Mouse (Mus musculus): ENCODE measurements around the gene Gimap1.

Gene Gimap1

DNA sequence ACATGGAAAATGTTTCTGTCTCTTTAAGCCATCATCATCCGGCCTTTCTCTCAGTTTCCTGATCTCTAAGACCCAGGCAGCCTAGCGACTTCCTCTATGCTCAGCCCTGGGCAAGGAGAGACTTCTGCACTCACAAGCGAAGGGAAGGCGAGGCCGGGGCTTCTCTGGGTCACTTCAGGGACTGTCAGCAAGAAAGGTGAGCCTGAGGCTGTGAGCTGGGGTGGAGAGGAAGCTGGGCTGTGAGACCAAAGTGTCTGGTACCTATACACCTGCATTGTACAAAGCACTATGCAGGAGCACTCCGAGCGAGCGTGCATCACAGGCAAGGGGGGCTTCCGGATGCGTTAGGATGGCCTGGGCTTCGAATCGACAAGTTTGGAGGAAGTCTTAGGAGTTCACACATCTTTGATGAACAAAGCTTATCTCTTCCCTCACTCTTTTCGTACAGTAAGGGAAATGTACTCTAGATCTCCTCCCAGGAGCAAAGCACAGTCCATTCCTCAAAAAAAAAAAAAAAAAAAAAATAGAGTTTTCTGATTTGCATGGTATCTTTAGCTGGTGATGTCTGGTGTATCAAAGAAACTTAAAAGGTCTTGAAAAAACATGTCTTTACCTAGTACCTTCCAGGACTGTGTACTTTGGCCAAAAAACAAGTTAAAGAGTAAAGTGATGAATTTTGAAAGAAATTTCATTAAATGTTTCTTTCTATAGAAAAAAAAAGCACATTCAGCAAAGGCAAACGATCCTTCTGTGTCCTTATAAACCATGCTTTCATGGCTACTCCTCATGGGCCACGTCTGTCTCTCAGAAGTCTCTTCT, at the start of gene Gimap1:
Gene Gimap1 (plus strand): TSS at position 94 of the 819 bp plus-strand sequence.
- no peak for DNase-seq (ENCODE audit: low spot score)

DNA sequence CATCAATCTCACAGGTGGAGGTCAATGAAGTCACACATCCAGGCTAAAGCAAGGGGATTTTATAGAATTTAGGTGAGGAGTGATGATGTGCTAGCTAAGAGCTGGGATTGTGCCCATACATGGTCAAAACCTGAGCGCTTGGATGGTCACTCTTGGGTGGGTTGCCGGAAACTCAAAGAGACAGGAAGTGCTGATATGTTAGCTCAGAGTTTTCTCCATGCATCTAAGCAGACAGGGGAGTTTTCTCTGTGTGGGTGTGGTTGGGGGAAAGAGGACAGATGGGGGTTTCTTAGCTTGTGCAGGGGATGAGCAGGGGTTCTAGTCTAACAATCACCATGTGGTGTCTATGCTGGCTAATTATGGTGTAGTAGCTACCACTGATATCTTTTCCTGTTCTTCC, 49.5 kb upstream of the Gimap1 start:
- no peak for DNase-seq (ENCODE audit: low spot score)

DNA sequence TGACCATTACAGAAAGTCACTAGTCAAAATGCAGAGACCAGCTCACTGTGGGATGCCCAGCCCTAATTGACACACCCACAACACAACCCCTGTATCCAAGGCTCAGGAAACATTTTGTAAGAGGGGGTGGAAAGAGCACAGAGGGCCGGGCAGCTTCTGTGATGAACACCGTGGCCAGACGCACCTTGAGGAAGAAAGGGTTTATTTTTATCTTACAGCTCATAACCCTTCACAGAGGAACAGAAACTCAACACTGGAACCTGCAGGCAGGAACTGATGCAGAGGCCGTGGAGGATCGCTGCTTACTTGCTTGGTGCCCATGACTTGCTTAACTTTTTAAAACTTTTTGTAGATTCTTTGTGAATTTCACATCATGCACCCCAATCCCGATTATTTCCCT, 45.9 kb upstream of the Gimap1 start:
- DNase-seq (ENCODE audit: low spot score), result no peak

DNA sequence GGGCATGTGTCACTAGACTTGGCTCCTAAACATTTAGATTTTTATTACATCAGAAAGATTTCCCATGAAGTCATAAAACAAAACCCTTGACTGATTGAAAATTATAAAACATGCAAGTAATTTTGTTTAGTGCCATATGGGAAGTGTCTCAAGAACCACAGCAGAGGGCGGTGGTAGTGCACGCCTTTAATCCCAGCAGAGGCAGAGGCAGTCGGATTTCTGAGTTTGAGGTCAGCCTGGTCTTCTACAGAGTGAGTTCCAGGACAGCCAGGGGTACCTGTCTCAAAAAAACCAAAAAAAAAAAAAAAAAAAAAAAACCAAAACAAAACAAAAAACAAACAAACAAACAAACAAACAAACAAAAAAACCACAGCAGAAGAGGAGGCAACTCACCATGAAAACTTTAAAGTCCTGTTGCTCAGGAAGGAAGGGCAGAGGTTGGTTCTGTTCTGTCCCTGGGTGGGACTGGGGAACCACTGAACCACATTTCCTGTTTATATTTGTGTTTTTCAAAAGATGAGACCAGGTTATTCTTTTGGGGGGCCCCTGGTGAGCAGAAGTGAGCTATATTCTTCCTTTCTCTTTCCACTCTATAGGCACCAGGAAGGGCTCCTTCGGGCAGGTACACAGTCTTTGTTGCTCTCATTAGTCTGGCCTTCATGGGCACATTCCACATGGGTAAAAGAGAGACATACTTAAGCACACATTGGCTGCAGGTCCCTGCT, 41.9 kb upstream of the Gimap1 start:
- DNase-seq (ENCODE audit: low spot score), result no peak

DNA sequence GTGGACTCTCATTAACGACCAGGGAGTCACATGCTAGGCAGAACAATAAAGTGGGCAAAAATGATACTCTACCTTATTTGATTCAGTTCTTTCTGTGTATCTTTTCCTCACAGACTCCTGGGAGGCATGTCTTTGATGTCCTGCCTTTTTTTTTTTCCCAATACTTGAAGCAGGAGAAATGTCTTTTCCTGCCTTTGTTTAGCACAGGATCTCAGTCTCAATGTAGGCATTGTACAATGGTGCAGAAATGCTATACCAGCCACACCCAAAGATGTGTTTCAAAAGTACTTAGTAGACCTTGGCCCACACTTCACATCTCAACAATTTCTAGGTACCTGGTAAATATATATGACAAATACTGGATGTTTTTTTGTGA, 41.3 kb upstream of the Gimap1 start:
- DNase-seq (ENCODE audit: low spot score), result no peak

DNA sequence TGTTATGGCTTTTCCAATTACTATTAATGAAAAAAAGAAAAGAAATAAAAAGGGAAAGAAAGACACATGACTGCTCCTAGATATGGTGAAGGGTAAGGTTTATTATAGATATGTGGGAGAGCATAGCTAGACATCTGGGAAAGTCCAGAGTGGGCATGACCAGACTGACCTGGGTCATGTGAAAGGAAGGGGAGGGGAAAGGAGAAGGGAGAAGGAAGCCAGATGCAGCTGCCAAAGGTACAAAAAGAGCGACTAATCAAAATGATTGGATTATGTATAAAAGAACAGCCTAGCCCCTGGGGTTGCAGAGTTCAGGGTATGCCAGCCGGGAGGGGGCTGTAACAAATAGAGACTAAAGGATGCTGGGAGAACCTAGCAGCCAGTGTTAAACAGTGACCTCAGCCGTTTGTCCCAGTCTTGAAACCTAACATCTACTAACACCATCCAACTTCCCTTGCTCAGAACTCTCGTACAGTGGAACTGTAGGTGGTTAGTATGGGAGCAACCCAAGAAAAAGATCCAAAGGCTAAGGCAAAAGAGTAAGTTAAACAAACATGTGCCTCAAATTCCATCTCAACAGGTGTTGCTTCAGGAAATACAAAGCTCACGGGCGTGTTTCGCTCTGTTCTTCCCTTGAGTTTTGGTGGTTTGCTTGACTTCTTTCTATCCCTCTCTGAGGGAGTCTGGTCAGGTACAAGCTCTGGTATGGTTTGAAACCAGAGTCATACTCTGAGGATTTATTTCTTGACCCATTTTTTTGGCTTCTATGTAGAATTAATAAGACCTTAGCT, 40.6 kb upstream of the Gimap1 start:
- DNase-seq (ENCODE audit: low spot score), result no peak

DNA sequence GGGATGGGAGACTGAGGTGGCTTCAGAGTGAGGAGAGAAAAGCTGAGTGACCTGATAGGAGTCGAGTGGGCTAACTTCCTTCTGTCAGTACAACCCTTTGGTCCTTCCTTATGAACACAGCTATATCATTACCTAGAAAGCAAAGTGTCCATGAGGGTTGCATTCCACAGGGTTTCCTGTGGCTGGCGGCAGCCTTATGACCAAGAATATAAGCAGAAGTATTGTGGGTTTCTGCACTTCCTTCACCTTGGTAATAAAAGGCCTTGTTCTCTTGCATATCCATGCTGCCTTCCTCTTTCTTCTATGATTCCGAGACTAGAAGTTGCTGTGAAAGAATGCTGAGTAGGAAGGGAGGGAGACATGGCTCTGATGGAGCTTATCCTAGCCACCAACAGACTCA, 40.0 kb upstream of the Gimap1 start:
- no peak for DNase-seq (ENCODE audit: low spot score)

DNA sequence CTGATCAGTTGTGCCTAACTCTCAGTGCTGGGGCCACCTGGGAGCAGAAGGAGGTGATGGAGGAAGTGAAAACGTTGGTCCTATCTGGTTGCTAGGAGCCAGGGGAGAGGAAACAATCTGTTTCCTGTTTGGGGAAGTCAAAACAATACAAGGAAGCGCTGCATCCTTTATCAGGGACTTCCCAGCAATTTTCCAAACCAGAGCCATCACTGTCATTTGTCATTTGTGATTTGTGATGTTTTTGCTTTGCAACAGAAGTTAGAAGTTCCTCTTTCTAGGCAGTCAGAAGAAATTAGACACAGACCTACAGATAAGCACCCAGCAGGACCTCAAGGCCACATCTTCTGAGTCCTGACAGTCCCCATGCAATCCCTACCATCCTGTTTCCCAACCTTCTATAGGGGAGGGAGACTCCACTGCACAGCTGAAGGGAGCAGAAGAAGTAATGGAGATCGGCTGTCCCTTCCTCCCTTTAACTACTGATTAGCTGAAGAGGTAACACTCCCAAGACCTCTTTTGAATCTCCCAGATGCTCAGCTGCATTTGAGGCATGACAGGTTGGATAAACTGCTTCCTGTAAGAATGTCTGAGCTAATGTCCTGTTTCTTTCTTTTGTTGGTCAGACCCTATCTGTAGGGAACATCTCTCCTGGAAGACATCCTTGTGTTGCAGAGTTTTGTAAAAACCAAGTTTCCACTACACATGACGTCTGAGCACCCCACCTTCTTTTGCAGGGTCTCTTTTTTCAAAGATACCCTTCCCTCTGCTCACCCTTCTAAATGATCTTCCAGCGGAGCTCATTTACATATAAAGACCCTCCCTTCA, 38.4 kb upstream of the Gimap1 start:
- DNase-seq (ENCODE audit: low spot score), result no peak

DNA sequence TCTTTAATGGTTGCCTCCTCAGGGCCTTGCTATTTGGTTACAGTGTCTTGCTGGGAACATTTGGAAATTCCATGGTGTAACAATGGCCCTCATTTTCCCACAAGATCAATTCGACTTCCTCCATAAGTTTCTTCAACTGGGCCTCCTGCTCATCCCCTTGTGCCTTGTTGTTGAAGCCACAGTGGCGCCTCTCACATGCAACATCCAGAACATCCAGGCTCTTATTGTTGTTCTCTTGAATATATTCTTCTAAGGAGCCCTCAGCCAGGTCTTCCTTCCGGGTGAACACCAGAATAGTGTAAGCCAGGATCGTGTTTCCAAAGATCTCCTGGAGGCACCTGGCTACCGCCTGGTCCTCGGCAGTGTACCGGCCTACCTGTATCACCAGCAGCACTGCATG, 36.7 kb upstream of the Gimap1 start:
- DNase-seq (ENCODE audit: low spot score), result no peak

DNA sequence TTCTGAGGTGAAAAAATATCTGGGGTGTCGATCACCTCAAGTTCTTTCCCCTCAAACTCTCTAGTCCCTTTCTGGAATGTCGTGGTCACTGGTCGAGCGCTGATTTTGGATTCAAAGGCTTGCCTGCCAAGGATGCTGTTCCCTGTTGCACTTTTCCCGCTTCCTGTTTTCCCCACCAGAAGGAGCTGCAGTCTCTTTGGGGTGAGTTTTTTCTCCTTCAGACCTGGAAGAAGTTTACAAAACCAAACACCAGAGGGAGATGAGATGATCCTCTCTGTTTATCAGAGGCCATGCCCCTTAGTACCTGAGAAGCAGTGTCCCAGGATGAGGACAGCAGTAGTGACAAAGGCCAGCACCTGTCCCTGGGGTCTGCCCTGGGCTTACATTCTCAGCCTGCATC, 36.3 kb upstream of the Gimap1 start:
- DNase-seq (ENCODE audit: low spot score), result no peak

DNA sequence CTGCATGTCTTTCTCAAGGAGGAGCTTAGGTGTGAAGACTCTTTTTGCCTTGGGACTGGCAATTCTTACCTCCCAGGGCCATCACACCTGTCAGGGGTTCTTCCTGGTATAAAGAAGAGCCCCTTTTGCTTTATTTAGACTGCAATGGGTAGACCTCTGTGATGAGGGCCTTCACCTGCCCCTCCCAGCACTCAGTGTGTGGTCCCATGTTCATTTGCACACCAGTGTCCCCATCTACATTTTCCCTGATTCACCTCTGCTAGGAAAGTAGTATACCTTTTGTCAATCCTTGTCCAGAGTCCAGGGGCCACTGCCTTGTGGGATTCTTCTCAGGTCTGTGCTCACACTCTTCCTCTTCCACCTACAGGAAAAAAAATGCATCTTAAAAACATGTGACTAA, 34.7 kb upstream of the Gimap1 start:
- no peak for DNase-seq (ENCODE audit: low spot score)

DNA sequence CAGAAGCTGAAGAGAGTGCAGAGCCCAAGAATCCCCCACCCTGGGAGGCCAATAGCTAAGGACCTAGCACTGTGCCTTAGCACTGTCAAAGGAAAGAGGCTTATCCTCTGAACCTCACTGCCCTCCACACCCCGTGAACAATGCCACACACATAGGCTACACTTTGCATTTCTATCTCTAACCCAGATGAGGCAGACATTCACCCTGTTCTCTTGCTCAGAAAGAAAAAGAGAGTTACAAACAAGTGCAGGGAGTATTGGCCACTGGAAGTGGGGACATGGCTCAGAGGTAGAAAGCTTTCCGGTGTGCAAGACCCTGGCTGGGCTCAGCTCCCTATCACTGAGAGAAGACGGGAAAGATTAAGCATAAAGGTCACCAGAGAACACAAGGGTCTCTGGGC, 32.7 kb upstream of the Gimap1 start:
- no peak for DNase-seq (ENCODE audit: low spot score)

DNA sequence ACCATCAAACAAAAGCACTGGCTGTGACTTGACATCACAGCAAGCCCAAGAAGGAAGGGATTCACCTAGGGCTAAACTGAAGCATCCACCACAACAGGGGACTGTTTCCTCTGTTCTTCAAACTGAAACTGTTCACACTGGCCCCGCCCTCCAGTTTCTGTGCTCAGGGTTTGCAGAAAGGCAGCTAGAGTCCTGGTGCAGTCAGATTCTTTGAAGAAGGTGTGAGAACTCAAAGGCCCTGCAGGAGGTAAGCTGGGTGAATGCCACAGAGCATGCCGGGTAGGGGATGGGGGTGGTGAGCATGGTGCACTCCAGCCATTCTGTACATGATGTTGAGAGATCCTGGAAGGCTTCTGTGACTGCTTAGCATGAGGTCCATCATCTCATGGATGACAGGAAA, 20.4 kb upstream of the Gimap1 start, which contains the start of the genes Gm28053 and Gimap7:
Gene Gm28053 (plus strand): TSS at position 153 of the 400 bp plus-strand sequence.
Gene Gimap7 (plus strand): TSS at position 167 of the 400 bp plus-strand sequence.
- no peak for DNase-seq (ENCODE audit: low spot score)

DNA sequence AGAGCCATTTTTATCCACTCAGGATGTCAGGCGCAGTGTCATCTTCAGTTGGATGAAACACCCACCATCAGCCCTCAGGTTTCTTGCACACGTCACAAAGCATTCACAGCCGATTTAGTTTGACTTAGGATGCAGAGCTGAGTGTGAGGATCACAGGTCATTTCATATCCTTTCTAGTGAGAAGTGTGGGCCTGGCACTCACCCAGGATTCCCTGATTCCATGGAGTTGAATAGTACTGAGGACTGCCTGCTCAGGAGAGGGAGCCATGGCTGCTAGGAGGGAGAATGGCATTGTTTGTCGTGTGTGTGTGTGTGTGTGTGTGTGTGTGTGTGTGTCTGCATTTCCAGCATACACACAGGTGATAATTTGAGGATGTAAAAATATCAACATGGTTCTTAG, 18.5 kb upstream of the Gimap1 start:
- no peak for DNase-seq (ENCODE audit: low spot score)

DNA sequence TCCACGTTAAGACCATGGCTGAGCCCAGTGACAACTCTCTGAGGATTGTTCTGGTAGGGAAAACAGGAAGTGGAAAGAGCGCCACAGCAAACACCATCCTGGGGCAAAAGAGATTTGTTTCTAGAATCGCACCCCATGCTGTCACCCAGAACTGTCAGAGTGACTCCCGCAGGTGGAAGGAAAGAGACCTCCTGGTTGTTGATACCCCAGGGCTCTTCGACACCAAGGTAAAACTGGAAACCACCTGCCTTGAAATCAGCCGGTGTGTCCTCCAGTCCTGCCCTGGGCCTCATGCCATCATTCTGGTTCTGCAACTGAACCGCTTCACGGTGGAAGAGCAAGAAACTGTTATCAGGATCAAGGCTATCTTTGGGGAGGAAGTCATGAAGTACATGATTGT, 15.4 kb upstream of the Gimap1 start:
- no peak for DNase-seq (ENCODE audit: low spot score)

DNA sequence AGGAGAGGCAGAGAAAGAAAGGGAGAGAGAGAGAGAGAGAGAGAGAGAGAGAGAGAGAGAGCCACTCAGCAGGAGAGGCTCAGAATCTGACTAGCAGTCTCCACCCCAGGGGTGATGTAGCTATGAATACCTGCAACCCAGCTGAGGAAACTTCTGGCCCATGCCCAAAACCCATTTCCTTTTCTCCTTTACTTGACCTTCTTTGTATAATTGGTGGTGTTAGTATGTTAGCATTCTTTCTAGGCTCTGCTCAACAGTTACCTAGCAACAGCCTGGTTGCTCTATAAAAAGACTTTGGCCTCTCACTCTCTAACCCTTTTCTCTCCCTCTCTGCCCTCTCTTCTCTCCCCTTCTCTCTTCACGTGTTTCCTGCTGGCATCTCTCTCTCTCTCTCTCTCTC, 13.4 kb upstream of the Gimap1 start:
- DNase-seq (ENCODE audit: low spot score), result no peak

DNA sequence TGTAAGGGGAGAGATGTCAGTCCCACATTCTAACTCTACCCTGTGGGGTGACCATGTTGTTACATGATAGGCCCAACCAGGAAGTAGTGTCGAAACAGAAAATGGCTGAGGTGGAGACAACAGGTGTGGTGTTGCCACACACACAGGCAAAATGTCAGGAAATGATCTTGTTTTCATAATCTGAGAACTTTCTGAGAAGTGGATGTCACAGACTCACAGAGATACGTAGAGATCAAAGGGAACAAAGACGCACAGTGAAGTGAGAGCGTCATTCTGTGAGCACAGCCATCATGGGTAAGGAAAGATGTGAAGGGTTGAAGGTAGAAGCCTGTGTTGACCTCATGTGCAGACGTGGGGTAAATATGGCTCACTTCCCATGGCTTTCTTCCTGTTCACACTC, 11.1 kb upstream of the Gimap1 start:
- no peak for DNase-seq (ENCODE audit: low spot score)

DNA sequence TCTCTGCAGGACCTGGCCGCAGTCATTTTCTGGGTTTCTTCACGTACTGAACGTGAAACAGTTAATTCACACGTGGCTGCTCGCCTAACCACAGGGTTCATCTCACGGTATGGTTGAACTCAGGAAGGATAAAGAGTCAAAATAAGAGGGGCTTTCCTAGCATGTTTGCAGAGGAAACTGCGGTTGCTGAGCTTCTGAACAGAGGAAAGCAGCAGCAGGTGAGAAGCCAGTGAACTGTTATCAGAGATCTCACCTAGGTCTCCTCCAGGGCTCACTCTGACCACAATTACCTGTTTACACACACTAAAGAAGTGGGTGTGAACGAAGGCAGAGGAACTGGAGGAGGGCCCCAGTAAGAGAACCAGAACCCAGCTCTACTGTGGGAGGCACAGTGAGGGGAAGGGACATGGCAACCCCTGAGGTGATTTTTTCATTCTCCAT, 6.0 kb upstream of the Gimap1 start:
- DNase-seq (ENCODE audit: low spot score), result no peak

DNA sequence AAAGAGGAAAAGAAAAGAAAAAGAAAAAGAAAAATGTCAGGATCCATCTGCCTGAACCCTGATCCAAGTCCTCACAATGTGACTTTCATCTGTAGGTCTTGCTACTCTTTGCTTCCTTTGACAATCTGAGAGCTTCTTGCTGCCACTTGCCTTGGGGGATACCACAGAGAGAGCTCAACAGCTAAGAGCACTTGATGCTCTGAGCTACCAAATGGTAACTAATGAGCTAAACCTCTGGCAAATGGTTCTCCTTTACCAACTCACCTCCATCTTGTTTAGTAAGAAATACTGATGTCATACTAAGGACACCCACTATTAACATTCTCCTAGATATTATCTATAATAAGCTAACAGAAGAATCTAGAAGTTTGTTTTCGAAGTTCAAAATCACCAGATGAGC, 5.2 kb upstream of the Gimap1 start:
- no peak for DNase-seq (ENCODE audit: low spot score)

DNA sequence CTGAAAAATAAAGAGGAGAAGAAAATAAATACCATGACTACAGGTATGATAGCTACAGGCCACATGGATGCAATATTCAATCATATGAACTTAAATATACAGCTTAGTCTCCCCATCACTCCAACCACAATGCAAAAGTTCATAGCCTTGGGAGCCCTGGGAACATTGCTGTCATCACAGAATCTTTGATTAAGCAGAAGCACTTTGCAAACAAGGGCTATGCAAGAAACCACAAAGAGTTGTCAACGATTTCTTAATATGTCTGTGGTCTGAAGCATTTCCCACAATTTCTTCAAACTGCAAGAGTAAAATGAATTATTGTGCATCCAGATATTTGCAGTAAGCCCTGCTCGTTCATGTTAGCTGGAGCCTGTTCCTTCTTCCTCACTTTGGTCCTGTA, 1.8 kb upstream of the Gimap1 start:
- DNase-seq (ENCODE audit: low spot score), result no peak

DNA sequence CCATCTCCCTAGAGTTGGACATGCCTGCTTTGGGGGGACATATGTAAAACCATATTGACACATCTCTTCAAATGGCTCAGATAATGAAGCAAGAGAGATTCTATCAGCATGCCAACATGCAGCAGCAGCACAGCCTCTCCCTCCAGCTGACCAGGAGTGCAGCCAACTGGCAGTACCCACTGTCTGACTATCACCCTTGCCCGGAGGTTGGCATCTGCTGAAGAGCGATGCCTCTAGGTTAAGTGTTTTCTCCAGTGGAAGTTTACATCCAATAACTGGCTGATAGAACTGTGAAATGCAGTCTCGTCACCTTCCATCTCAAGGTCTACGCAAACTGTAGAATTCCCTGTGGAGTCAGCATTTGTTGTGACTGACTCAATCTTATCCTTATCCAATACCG, 1.2 kb upstream of the Gimap1 start:
- DNase-seq (ENCODE audit: low spot score), result no peak

DNA sequence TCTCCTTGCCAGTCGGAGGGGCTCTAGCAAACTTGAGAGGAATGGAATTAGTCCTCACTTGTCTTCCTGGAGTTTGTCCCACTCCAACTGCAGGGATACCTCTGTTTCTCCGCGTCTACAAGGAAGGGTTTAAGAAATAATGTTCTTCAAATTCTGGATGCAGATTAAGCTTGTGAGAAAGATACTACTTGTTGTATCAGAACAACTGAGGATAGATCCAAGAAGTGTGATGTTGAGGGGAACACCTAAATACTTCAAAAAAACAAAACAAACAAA, 864 bp downstream of the Gimap1 start:
- no peak for DNase-seq (ENCODE audit: low spot score)
